Mouse (Mus musculus): Measurements from ENCODE around the gene Taf8. TPM values are rescaled to one million over a fixed set of nuclear protein-coding genes. Genes with fewer than 3 reads are reported as not detected.

Gene Taf8
- polyA plus RNA-seq, 1 experiment from 2014 or later, result 9.2 TPM

GRCm38 (mm10) chr17:47522536-47522935 is 20.4 kb upstream of the Taf8 start:
- WGBS, result 44% methylated on average over 4 of the region's 4 CpGs
- Histone ChIP-seq H3K9ac (ENCODE audit: low read depth, low read length) (peak overlapping the region; percentile 34; the same call in 1 of the 2 replicates), H3K4me2 (replicated peaks; ENCODE audit: low read depth) (no peak overlapping the region), H3K4me1 (replicated peaks; ENCODE audit: control insufficient read depth, insufficient read depth, low read length) (peaks cover 26% of the 10 kb centered on the region), H3K9me3 (ENCODE audit: control insufficient read depth) (no peaks in the 10 kb centered on the region), H3K4me3 (ENCODE audit: low read depth, low read length) (no peak overlapping the region), H3K36me3 (ENCODE audit: control insufficient read depth, insufficient read depth) (no peaks in the 10 kb centered on the region), H3K27ac (ENCODE audit: low read depth, low read length) (peak overlapping the region; percentile 79), H3K27me3 (replicated peaks; ENCODE audit: control insufficient read depth, insufficient read depth, low read length) (no peaks in the 10 kb centered on the region)
- TF ChIP-seq CTCF (IDR thresholded peaks at IDR 0.05; ENCODE audit: low read depth), result no peak
- ATAC-seq, result peak; percentile 34; the same call in 1 of the 2 replicates

GRCm38 (mm10) chr17:47521551-47522258 is 19.6 kb upstream of the Taf8 start:
- Histone ChIP-seq H3K27ac (ENCODE audit: low read depth, low read length) (peak overlapping the region; percentile 79), H3K9ac (ENCODE audit: low read depth, low read length) (peak overlapping the region; percentile 34; the same call in 1 of the 2 replicates), H3K4me3 (ENCODE audit: low read depth, low read length) (no peak overlapping the region), H3K4me2 (replicated peaks; ENCODE audit: low read depth) (peak overlapping the region; percentile 57), H3K4me1 (replicated peaks; ENCODE audit: control insufficient read depth, insufficient read depth, low read length) (peaks cover 20% of the 10 kb centered on the region), H3K27me3 (replicated peaks; ENCODE audit: control insufficient read depth, insufficient read depth, low read length) (no peaks in the 10 kb centered on the region), H3K9me3 (ENCODE audit: control insufficient read depth) (no peaks in the 10 kb centered on the region), H3K36me3 (ENCODE audit: control insufficient read depth, insufficient read depth) (no peaks in the 10 kb centered on the region)
- TF ChIP-seq CTCF (IDR thresholded peaks at IDR 0.05; ENCODE audit: low read depth), result no peak
- peak; percentile 63 for ATAC-seq
- WGBS, result 4% methylated on average over 17 of the region's 17 CpGs

GRCm38 (mm10) chr17:47518205-47518604 is 16.1 kb upstream of the Taf8 start:
- Histone ChIP-seq H3K36me3 (ENCODE audit: control insufficient read depth, insufficient read depth) (0 out of 2 replicates have a peak, but pooled peaks cover 3% of the 10 kb centered on the region), H3K27ac (ENCODE audit: low read depth, low read length) (peak overlapping the region; percentile 52), H3K4me3 (ENCODE audit: low read depth, low read length) (no peak overlapping the region), H3K9me3 (ENCODE audit: control insufficient read depth) (no peaks in the 10 kb centered on the region), H3K4me2 (replicated peaks; ENCODE audit: low read depth) (no peak overlapping the region), H3K27me3 (replicated peaks; ENCODE audit: control insufficient read depth, insufficient read depth, low read length) (no peaks in the 10 kb centered on the region), H3K9ac (ENCODE audit: low read depth, low read length) (no peak overlapping the region), H3K4me1 (replicated peaks; ENCODE audit: control insufficient read depth, insufficient read depth, low read length) (peaks cover 23% of the 10 kb centered on the region)
- no peak for ATAC-seq
- 28% methylated on average over 8 of the region's 8 CpGs for WGBS
- no peak for TF ChIP-seq CTCF (IDR thresholded peaks at IDR 0.05; ENCODE audit: low read depth)

- no peaks in the 10 kb centered on the region for H3K9me3 ChIP-seq (ENCODE audit: control insufficient read depth)
- no peak overlapping the region for H3K4me2 ChIP-seq (replicated peaks; ENCODE audit: low read depth)
- H3K4me1 ChIP-seq (replicated peaks; ENCODE audit: control insufficient read depth, insufficient read depth, low read length), result peaks cover 8% of the 10 kb centered on the region
- no peak for ATAC-seq
- no peaks in the 10 kb centered on the region for H3K27me3 ChIP-seq (replicated peaks; ENCODE audit: control insufficient read depth, insufficient read depth, low read length)
- H3K9ac ChIP-seq (ENCODE audit: low read depth, low read length), result no peak overlapping the region
- peak; percentile 39 for TF ChIP-seq CTCF (IDR thresholded peaks at IDR 0.05; ENCODE audit: low read depth)
- 0 out of 2 replicates have a peak, but pooled peaks cover 3% of the 10 kb centered on the region for H3K36me3 ChIP-seq (ENCODE audit: control insufficient read depth, insufficient read depth)
- no peak overlapping the region for H3K4me3 ChIP-seq (ENCODE audit: low read depth, low read length)
- H3K27ac ChIP-seq (ENCODE audit: low read depth, low read length), result no peak overlapping the region
- 96% methylated on average over 3 of the region's 3 CpGs for WGBS
These were observed 14.1 kb upstream of the Taf8 start for GRCm38 (mm10) chr17:47516232-47516631.

GRCm38 (mm10) chr17:47515180-47515844 is 13.2 kb upstream of the Taf8 start:
- Histone ChIP-seq H3K4me3 (ENCODE audit: low read depth, low read length) (no peak overlapping the region), H3K9ac (ENCODE audit: low read depth, low read length) (no peak overlapping the region), H3K27ac (ENCODE audit: low read depth, low read length) (no peak overlapping the region), H3K9me3 (ENCODE audit: control insufficient read depth) (no peaks in the 10 kb centered on the region), H3K4me1 (replicated peaks; ENCODE audit: control insufficient read depth, insufficient read depth, low read length) (peaks cover 11% of the 10 kb centered on the region; the same call in 1 of the 2 replicates), H3K4me2 (replicated peaks; ENCODE audit: low read depth) (no peak overlapping the region), H3K27me3 (replicated peaks; ENCODE audit: control insufficient read depth, insufficient read depth, low read length) (no peaks in the 10 kb centered on the region), H3K36me3 (ENCODE audit: control insufficient read depth, insufficient read depth) (0 out of 2 replicates have a peak, but pooled peaks cover 3% of the 10 kb centered on the region)
- WGBS, result 68% methylated on average over 7 of the region's 7 CpGs
- TF ChIP-seq CTCF (IDR thresholded peaks at IDR 0.05; ENCODE audit: low read depth), result no peak
- ATAC-seq, result no peak
